Mouse (Mus musculus): Measurements from ENCODE around the gene Trio. TPM values are rescaled to one million over a fixed set of nuclear protein-coding genes. Genes with fewer than 3 reads are reported as not detected.
"Not testable (repeated sequence)": the region's sequence is repeated elsewhere in the genome, so short reads cannot be mapped to it uniquely, and the experiment has no call there.

Gene Trio
- polyA plus RNA-seq, 1 experiment = 149 TPM

GRCm38 (mm10) chr15:27857242-27857641 is 168.4 kb downstream of the Trio start:
- TF ChIP-seq CTCF (IDR thresholded peaks at IDR 0.05; ENCODE audit: extremely low read depth, insufficient read depth, low read length) (no peak), POLR2A (IDR thresholded peaks at IDR 0.05; ENCODE audit: extremely low read depth, insufficient read depth, low read length) (no peak)
- no peak overlapping the region for H3K27ac ChIP-seq (ENCODE audit: insufficient read depth, low read length)

DNA sequence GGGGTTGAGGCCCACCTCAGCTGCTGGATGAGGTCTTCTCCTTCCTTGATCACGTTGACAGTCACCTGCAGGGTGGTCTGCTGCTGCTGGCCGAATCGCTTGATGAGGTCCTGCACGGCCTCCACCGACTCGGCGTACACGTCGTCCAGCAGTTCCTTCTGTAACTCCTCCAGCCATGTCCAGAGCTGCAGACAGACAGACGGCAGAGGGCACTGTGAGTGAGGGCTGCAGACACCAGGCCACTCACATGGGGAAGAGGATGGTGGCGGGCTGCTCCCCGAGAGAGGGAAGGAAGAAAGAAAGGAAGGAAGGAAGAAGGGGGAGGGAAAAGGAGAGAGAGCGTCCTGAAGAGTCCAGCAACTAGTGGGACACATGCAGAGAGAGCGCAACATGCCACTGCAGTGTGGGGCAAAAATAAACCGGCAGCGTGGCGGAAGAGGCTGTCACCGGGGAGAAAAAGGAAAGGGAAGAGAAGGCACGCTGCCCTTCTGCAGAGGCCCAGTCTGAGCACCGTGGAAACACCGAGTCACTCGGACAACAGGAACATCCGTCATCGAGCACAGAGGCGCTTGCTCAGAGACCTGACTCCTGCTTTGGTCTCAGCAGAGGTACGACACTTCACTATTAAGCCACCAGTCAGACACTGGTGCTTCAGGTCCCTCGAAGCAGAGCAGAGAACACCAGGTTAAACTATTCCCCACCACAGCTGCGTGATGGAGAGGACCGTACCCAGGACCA is 169.4 kb downstream of the Trio start:
- Histone ChIP-seq H3K27ac (ENCODE audit: insufficient read depth, low read length) (0 out of 2 replicates have a peak overlapping the region, but pooled peaks have one; percentile 9), H3K4me3 (ENCODE audit: insufficient read depth, low read length) (no peak overlapping the region)
- peak; percentile 16; the same call in 1 of the 2 replicates for TF ChIP-seq CTCF (IDR thresholded peaks at IDR 0.05; ENCODE audit: extremely low read depth, insufficient read depth, low read length)
- TF ChIP-seq POLR2A (IDR thresholded peaks at IDR 0.05; ENCODE audit: extremely low read depth, insufficient read depth, low read length) = no peak

More at GRCm38 (mm10) chr15:27857242-27857641, 168.4 kb downstream of the Trio start:
- Histone ChIP-seq H3K4me1 (ENCODE audit: control insufficient read depth, insufficient read depth, low read length) (peaks cover 18% of the 10 kb centered on the region), H3K4me3 (ENCODE audit: insufficient read depth, low read length) (no peak overlapping the region)

DNA sequence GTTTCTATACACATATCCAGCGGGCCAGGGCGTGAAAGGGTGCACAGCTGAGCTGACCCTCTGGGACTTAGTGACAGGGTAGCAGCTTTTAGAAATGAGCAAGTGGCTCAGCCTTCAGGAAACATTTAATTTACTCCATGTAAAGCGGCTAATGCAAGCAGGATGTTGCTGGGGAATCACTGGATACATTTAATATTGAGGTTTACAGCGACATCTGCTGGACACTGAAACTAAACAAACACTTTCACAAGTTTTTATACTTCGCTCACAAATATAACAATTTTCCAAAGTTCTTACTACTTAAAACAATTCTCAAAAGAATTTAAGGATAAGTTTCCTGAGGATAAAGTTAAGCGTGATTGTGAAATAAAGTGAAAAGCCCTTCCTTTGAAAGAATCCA is 174.3 kb downstream of the Trio start:
- no peak overlapping the region for H3K27ac ChIP-seq (ENCODE audit: insufficient read depth, low read length)
- TF ChIP-seq POLR2A (IDR thresholded peaks at IDR 0.05; ENCODE audit: extremely low read depth, insufficient read depth, low read length) (no peak), CTCF (IDR thresholded peaks at IDR 0.05; ENCODE audit: extremely low read depth, insufficient read depth, low read length) (no peak)
- no peak overlapping the region for H3K4me3 ChIP-seq (ENCODE audit: insufficient read depth, low read length)
- H3K4me1 ChIP-seq (ENCODE audit: control insufficient read depth, insufficient read depth, low read length) = no peaks in the 10 kb centered on the region

More for the DNA sequence above, 169.4 kb downstream of the Trio start:
- H3K4me1 ChIP-seq (ENCODE audit: control insufficient read depth, insufficient read depth, low read length) = peaks cover 16% of the 10 kb centered on the region

DNA sequence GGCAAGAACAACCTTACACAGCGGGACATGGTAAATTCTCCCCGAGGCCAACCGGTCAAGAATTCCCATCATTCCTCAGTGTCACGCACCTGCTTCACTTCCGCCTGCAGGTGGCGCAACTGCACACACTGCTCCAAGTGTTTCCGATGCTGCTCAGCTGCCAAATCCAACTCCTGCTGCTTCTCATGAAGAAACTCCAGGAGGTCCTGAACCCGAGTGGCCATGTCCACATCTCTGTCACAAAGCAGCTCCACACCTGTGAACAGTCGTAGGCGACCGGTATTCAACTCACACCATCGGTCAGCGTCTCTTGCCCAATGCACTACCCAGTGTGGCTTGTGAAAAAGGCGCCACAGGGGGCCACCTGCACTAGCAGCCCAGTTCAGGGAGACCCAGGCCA is 174.7 kb downstream of the Trio start:
- H3K4me3 ChIP-seq (ENCODE audit: insufficient read depth, low read length) = no peak overlapping the region
- no peaks in the 10 kb centered on the region for H3K4me1 ChIP-seq (ENCODE audit: control insufficient read depth, insufficient read depth, low read length)
- H3K27ac ChIP-seq (ENCODE audit: insufficient read depth, low read length) = no peak overlapping the region
- no peak for TF ChIP-seq POLR2A (IDR thresholded peaks at IDR 0.05; ENCODE audit: extremely low read depth, insufficient read depth, low read length)
- TF ChIP-seq CTCF (IDR thresholded peaks at IDR 0.05; ENCODE audit: extremely low read depth, insufficient read depth, low read length) = peak; percentile 58

DNA sequence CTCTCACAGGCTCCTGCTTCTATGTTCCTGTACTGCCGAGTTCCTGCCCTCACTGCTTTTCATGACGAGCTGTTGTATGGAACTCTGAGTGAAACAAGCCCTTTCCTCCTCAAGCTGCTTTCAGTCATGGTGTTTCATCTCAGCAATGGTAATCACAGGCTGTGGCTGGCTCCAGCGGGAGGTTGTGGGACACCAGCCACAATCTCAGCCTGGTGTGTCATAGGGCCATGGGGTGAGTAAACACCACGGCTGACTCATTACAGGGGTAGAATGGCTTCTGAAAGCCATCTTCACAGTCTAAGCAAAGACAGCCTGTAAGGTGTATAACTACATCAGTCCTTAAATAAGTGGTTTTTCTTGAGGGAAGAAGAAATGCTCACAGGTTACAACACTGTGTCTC is 175.7 kb downstream of the Trio start:
- Histone ChIP-seq H3K27ac (ENCODE audit: insufficient read depth, low read length) (no peak overlapping the region), H3K4me1 (ENCODE audit: control insufficient read depth, insufficient read depth, low read length) (no peaks in the 10 kb centered on the region), H3K4me3 (ENCODE audit: insufficient read depth, low read length) (no peak overlapping the region)
- TF ChIP-seq POLR2A (IDR thresholded peaks at IDR 0.05; ENCODE audit: extremely low read depth, insufficient read depth, low read length) (no peak), CTCF (IDR thresholded peaks at IDR 0.05; ENCODE audit: extremely low read depth, insufficient read depth, low read length) (no peak)

DNA sequence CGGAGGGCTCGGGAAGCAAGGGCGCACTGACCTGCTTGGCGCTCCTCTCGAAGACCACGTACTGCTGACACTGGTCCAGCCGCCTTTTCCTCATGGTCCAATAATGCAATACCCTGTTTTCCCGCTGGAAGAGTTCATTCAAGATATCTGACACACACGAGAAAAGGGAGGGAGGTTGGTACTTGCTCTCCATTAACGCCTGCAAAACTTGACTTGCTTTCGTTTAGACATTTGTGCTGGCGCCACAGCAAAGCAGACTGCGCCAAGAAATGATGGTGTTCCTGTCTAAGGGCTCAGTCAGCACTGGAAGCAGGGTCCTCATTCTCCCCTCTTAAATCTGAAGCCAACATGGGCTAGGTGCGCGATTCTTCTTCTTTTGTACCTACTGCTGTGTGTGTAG is 184.0 kb downstream of the Trio start:
- no peak overlapping the region for H3K4me3 ChIP-seq (ENCODE audit: insufficient read depth, low read length)
- H3K27ac ChIP-seq (ENCODE audit: insufficient read depth, low read length) = no peak overlapping the region
- TF ChIP-seq POLR2A (IDR thresholded peaks at IDR 0.05; ENCODE audit: extremely low read depth, insufficient read depth, low read length) (no peak), CTCF (IDR thresholded peaks at IDR 0.05; ENCODE audit: extremely low read depth, insufficient read depth, low read length) (no peak)
- H3K4me1 ChIP-seq (ENCODE audit: control insufficient read depth, insufficient read depth, low read length) = no peaks in the 10 kb centered on the region

DNA sequence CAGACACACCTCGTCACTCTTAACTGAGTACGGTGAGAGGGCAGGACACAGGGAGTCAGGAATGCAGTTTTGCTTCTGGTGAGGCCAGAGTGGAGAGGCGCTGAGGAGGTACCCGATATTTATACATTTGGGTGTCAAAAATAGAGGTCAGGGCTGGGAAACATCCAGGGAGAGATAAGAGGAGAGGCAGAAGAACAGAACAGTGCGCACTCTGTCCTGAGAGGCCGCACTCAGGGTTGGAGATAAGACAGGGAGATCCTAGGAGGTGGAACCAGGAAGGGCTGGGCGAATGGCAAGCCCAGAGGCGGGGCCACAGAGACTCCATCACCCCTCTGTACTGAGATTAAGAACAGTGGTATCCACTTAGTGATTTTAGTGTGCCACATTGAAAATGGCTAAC is 185.1 kb downstream of the Trio start:
- H3K4me1 ChIP-seq (ENCODE audit: control insufficient read depth, insufficient read depth, low read length) = no peaks in the 10 kb centered on the region
- no peak overlapping the region for H3K4me3 ChIP-seq (ENCODE audit: insufficient read depth, low read length)
- no peak overlapping the region for H3K27ac ChIP-seq (ENCODE audit: insufficient read depth, low read length)
- no peak for TF ChIP-seq CTCF (IDR thresholded peaks at IDR 0.05; ENCODE audit: extremely low read depth, insufficient read depth, low read length)
- TF ChIP-seq POLR2A (IDR thresholded peaks at IDR 0.05; ENCODE audit: extremely low read depth, insufficient read depth, low read length) = no peak

DNA sequence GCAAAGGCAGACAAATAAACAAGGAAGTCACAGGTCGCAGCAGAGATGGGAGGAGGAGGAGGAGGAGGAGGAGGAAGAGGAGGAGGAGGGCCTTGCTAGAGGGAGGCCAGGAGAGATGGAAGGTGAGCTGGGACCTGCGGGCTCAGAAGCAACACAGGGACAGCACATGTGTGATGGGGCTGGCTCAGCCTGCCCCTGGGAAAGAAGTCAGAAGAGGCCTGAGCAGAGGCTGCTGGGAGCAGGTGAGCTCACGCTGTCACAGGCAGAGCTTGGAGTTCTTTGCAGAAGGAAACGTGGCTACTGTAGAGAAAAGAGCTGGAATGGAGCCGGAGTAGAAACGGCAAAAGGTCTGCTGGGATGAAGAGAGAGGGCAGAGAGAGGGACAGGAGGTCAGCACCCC is 185.5 kb downstream of the Trio start:
- Histone ChIP-seq H3K4me3 (ENCODE audit: insufficient read depth, low read length) (no peak overlapping the region), H3K4me1 (ENCODE audit: control insufficient read depth, insufficient read depth, low read length) (no peaks in the 10 kb centered on the region), H3K27ac (ENCODE audit: insufficient read depth, low read length) (no peak overlapping the region)
- TF ChIP-seq POLR2A (IDR thresholded peaks at IDR 0.05; ENCODE audit: extremely low read depth, insufficient read depth, low read length) = no peak
- TF ChIP-seq CTCF (IDR thresholded peaks at IDR 0.05; ENCODE audit: extremely low read depth, insufficient read depth, low read length) = no peak

DNA sequence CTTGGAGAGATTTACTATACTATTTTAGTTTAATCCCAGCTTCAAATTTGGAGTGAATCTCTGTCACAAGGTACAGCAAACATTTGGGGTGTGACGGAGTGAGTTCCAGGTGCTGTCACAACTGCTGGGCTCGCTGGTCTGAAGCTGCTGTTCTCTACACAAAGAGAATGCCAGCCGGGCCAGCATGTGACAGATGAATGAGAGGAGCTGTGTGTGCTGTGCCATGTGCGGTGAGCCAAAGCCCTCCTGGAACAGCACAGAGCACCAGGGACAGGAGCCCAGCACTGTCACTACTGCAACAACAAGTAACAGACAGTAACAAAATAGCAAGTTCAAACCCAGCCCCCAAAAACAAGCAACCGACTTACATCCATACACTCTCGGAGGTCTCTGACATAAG is 194.0 kb downstream of the Trio start:
- TF ChIP-seq CTCF (IDR thresholded peaks at IDR 0.05; ENCODE audit: extremely low read depth, insufficient read depth, low read length) (no peak), POLR2A (IDR thresholded peaks at IDR 0.05; ENCODE audit: extremely low read depth, insufficient read depth, low read length) (no peak)
- no peak overlapping the region for H3K27ac ChIP-seq (ENCODE audit: insufficient read depth, low read length)

GRCm38 (mm10) chr15:27827871-27828270 is 197.8 kb downstream of the Trio start:
- not testable (repeated sequence) for H3K27ac ChIP-seq (ENCODE audit: insufficient read depth, low read length); H3K4me1 ChIP-seq (ENCODE audit: control insufficient read depth, insufficient read depth, low read length); H3K4me3 ChIP-seq (ENCODE audit: insufficient read depth, low read length)

More for the DNA sequence above, 194.0 kb downstream of the Trio start:
- Histone ChIP-seq H3K4me1 (ENCODE audit: control insufficient read depth, insufficient read depth, low read length) (0 out of 2 replicates have a peak, but pooled peaks cover 2% of the 10 kb centered on the region), H3K4me3 (ENCODE audit: insufficient read depth, low read length) (no peak overlapping the region)
